Mouse (Mus musculus): Measurements from ENCODE around the gene Btbd19. TPM values are rescaled to one million over a fixed set of nuclear protein-coding genes. Genes with fewer than 3 reads are reported as not detected.

Gene Btbd19
- 10 to 100 TPM in 14 of 26 experiments, 1 to 10 TPM in 12; 1.6 to 22.6 (median 11.1) TPM for total RNA-seq (2018; cell fraction: chromatin; rRNA removed)
- total RNA-seq (2018; cell fraction: cytosol; rRNA removed), result 1 to 10 TPM; 1.5 to 6.9 (median 3.5) TPM
- total RNA-seq (2018; cell fraction: nucleus; rRNA removed), result 10 to 100 TPM in 11 of 26 experiments, 1 to 10 TPM in 15; 1.8 to 31.5 (median 8.8) TPM
- 1.5 to 11.4 TPM (median 1.9 TPM) in 3 replicates for polyA plus RNA-seq (2018)

- Histone ChIP-seq H3K36me3 (ENCODE audit: inconsistent target) (peaks cover 6% of the 10 kb centered on the region; the same call in 1 of the 2 replicates), H3K79me2 (ENCODE audit: inconsistent target) (no peaks in the 10 kb centered on the region), H3K4me3 (ENCODE audit: inconsistent target) (peak within 1 kb of the TSS; percentile 17; the same call in 1 of the 2 replicates), H3K27ac (peak within 1 kb of the TSS; percentile 98)
- 43% methylated on average over 8 of the region's 8 CpGs for WGBS (ENCODE audit: missing documents)
These were observed at the start of gene Btbd19 for GRCm38 (mm10) chr4:117125348-117125909. Gene Btbd19 (minus strand): TSS chr4:117125725.

DNA sequence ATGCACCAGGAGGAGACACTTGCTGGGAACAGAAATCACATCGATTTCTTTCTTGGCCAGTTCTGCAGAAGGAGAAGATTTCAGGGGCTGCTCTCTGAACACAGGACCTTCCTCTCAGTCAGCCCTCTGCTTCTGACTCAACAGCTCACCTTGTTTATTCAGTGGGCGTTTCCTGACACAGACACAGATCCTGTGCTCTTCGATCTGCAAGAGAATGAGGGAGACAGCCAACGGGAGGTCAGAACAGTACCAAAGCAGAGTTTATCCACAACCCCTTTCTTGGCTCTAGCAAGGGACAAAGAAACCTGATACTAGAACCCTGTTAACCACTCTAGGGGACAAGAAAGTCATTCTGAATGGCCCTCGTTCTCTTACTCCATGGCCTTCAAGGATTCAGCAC, 44.4 kb upstream of the Btbd19 start:
- Histone ChIP-seq H3K79me2 (ENCODE audit: inconsistent target) (no peaks in the 10 kb centered on the region), H3K4me3 (ENCODE audit: inconsistent target) (no peak overlapping the region), H3K36me3 (ENCODE audit: inconsistent target) (no peaks in the 10 kb centered on the region), H3K27ac (no peak overlapping the region)
- WGBS (ENCODE audit: missing documents), result 93% methylated on average over 5 of the region's 5 CpGs

DNA sequence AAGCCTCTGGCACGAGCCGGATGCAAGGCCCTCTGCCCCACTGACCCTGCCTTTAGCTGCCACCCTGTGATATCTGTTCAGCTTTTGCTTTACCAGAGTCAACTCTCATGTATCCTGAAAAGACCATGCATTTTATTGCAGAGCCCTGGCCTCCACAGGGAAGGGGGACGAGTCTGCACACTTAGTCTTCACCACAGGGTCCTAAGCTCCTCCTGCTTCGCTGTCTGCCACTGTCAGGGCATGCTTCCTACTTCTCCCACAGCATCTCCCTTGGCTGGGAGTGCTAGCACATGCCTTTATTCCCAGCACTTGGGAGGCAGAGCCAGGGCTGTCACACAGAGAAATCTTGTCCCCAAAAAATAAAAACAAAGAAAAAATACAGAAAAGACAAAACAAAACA, 35.7 kb upstream of the Btbd19 start:
- no peaks in the 10 kb centered on the region for H3K79me2 ChIP-seq (ENCODE audit: inconsistent target)
- no peak overlapping the region for H3K4me3 ChIP-seq (ENCODE audit: inconsistent target)
- no peak overlapping the region for H3K27ac ChIP-seq
- 84% methylated on average over 4 of the region's 4 CpGs for WGBS (ENCODE audit: missing documents)
- no peaks in the 10 kb centered on the region for H3K36me3 ChIP-seq (ENCODE audit: inconsistent target)

DNA sequence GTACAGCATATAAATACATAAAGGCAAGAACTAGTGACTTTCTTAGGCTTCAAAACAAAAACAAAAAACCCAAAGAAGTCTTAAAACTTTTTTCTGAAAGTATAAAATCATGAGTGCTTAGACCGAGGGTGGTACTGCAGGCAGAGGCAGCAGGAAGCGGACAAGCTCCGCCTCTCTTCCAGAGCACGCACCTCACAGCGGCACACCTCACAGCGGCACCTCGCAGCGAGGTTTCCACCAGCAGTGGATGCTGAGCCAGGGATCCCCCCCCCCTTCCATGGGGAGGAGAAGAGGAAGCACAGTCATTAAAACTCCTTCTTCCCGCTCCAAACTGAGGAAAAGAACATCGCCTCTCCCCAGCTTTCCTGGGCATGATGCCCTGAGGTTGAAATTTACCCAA, 34.1 kb upstream of the Btbd19 start:
- no peaks in the 10 kb centered on the region for H3K36me3 ChIP-seq (ENCODE audit: inconsistent target)
- no peak overlapping the region for H3K4me3 ChIP-seq (ENCODE audit: inconsistent target)
- H3K27ac ChIP-seq, result no peak overlapping the region
- 90% methylated on average over 9 of the region's 10 CpGs for WGBS (ENCODE audit: missing documents)
- H3K79me2 ChIP-seq (ENCODE audit: inconsistent target), result peaks cover 9% of the 10 kb centered on the region

DNA sequence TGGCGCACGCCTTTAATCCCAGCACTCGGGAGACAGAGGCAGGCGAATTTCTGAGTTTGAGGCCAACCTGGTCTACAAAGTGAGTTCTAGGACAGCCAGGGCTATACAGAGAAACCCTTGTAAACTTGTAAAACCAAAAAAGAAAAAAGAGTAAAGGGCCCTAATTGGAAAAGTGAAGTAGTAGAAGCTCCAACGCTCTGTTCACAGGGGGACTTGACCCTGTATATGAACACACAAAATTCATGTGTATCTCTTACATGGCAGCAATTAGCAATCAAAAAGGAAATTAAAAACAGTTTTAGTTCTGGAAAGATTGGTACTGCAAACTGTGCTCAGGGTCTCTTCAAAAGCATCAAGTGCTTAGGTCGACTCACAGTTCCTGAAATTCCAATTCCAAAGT, 30.8 kb upstream of the Btbd19 start:
- WGBS (ENCODE audit: missing documents), result 29% methylated on average over 6 of the region's 6 CpGs
- H3K27ac ChIP-seq, result peak overlapping the region; percentile 29; the same call in 1 of the 2 replicates

GRCm38 (mm10) chr4:117155792-117156355, 30.3 kb upstream of the Btbd19 start, which contains the start of gene Rps8:
Gene Rps8 (minus strand): TSS chr4:117156243.
- 1% methylated on average over 31 of the region's 52 CpGs for WGBS (ENCODE audit: missing documents)
- peaks cover 32% of the 10 kb centered on the region; the same call in 1 of the 2 replicates for H3K36me3 ChIP-seq (ENCODE audit: inconsistent target)
- H3K27ac ChIP-seq, result peak within 1 kb of the TSS; percentile 58
- H3K79me2 ChIP-seq (ENCODE audit: inconsistent target), result peaks cover 31% of the 10 kb centered on the region
- H3K4me3 ChIP-seq (ENCODE audit: inconsistent target), result peak within 1 kb of the TSS; percentile 85

More for the DNA sequence above, 30.8 kb upstream of the Btbd19 start:
- Histone ChIP-seq H3K79me2 (ENCODE audit: inconsistent target) (peaks cover 31% of the 10 kb centered on the region), H3K36me3 (ENCODE audit: inconsistent target) (peaks cover 29% of the 10 kb centered on the region; the same call in 1 of the 2 replicates), H3K4me3 (ENCODE audit: inconsistent target) (peak overlapping the region; percentile 34)

- Histone ChIP-seq H3K4me3 (ENCODE audit: inconsistent target) (peak overlapping the region; percentile 85), H3K36me3 (ENCODE audit: inconsistent target) (peaks cover 32% of the 10 kb centered on the region; the same call in 1 of the 2 replicates), H3K79me2 (ENCODE audit: inconsistent target) (peaks cover 31% of the 10 kb centered on the region), H3K27ac (peak overlapping the region; percentile 58)
- 3% methylated on average over 44 of the region's 44 CpGs for WGBS (ENCODE audit: missing documents)
These were observed 29.7 kb upstream of the Btbd19 start for GRCm38 (mm10) chr4:117155020-117155791.

DNA sequence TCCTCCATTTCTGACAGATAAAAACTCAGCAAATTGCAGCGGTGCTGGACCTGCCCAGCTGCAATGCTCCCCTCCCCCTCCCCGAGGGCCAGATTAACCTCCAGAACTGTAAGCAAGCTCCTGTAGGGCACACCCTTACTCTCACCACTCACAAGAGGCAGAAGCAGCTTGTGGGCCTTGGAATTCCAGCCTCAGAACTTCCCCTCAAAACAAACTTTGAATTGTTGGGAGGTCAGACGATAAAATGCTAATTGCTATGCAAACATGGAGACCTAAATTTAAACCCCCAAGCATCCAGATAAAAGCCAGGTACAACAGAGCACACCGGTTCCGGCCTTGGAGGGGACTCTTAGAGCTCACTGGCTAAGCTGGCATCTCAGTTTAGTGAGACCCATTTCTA, 27.2 kb upstream of the Btbd19 start:
- H3K79me2 ChIP-seq (ENCODE audit: inconsistent target), result peaks cover 31% of the 10 kb centered on the region
- peaks cover 32% of the 10 kb centered on the region; the same call in 1 of the 2 replicates for H3K36me3 ChIP-seq (ENCODE audit: inconsistent target)
- H3K27ac ChIP-seq, result no peak overlapping the region
- H3K4me3 ChIP-seq (ENCODE audit: inconsistent target), result no peak overlapping the region
- 92% methylated on average over 5 of the region's 5 CpGs for WGBS (ENCODE audit: missing documents)

DNA sequence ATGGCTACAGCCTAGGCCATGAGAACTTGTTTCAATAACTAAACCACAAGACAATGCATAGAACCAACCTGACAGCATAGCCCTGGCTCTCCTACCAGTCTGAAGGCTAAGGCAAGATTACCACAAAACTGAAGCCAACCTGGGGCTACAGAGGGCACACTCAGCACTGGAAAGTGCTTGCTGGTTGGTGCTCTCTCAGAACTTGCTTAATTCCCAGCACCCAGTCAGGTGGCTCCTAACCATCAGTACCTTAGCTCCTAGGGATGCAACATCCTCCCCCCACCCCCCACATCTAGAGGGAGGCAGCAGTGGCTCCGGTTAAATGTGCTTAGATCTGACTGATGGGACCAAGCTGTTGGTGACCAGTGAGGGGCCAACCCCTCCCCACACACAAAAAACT, 25.9 kb upstream of the Btbd19 start:
- 67% methylated on average over 1 of the region's 1 CpGs for WGBS (ENCODE audit: missing documents)
- Histone ChIP-seq H3K4me3 (ENCODE audit: inconsistent target) (no peak overlapping the region), H3K36me3 (ENCODE audit: inconsistent target) (peaks cover 32% of the 10 kb centered on the region; the same call in 1 of the 2 replicates), H3K27ac (no peak overlapping the region), H3K79me2 (ENCODE audit: inconsistent target) (peaks cover 31% of the 10 kb centered on the region)

DNA sequence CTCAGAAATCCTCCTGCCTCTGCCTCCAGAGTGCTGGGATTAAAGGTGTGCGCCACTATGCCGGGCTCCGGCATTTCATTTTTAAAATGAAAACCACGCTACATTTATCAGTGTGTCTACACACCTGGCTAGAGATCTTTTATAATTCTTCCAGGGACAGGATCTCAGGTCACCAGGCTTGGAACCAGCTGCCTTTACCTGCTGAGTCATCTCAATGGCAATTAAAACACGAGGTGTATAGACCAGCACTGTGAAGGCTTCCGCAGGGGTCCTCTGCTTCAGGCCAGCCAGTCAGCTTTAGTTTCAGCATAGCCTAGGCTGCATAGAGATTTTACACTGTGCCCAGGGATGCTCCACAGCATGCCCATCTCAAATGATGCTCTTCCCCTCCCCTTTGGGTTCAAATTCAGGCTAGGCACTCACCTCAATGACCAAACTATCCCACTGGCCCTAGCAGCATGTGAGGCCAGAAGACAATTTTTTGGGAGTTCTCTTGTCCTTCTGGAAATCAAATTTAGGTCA, 24.7 kb upstream of the Btbd19 start:
- H3K79me2 ChIP-seq (ENCODE audit: inconsistent target), result peaks cover 28% of the 10 kb centered on the region
- no peak overlapping the region for H3K4me3 ChIP-seq (ENCODE audit: inconsistent target)
- 86% methylated on average over 6 of the region's 6 CpGs for WGBS (ENCODE audit: missing documents)
- peaks cover 32% of the 10 kb centered on the region; the same call in 1 of the 2 replicates for H3K36me3 ChIP-seq (ENCODE audit: inconsistent target)
- H3K27ac ChIP-seq, result no peak overlapping the region

DNA sequence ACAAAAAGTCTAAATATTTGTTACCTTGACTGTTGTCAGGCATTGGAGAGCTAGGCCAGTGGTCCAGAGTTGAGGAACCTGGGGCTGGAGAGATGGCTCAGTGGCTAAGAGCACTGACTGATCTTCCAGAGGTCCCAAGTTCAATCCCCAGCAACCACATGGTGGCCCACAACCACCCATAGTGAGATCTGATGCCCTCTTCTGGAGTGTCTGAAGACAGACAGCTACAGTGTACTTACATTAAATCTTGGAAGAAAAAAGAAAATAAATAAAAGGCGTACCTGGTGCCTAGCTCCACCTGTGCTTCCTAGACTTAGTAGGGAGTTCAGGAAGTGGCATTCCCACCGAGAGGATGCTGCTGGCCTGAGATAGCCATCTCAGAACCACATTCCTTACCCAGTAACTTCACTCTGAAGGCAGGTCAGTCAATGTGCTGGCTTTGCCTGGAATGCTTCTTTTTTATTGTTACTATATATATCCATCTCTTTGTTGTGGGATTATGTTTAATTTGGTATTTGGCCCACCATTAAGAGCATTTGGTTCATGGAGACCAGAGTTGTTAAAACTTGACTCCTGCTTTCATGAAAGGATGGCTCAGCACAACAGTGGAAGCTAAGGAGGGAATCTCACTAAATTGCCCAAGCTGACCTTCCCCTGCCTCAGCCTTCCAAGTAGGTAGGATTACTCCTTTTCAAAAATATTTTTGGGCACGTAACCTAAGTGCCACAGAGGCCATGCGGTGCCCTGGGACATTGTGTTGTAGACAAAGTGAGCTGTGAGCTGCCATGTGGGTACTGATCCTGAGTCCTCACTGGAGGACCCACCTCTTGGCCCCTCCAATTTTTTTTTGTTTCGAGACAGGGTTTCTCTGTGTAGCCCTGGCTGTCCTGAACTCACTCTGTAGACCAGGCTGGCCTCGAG, 24.0 kb upstream of the Btbd19 start:
- 91% methylated on average over 6 of the region's 6 CpGs for WGBS (ENCODE audit: missing documents)
- Histone ChIP-seq H3K4me3 (ENCODE audit: inconsistent target) (no peak overlapping the region), H3K79me2 (ENCODE audit: inconsistent target) (peaks cover 21% of the 10 kb centered on the region), H3K27ac (no peak overlapping the region), H3K36me3 (ENCODE audit: inconsistent target) (peaks cover 32% of the 10 kb centered on the region; the same call in 1 of the 2 replicates)

DNA sequence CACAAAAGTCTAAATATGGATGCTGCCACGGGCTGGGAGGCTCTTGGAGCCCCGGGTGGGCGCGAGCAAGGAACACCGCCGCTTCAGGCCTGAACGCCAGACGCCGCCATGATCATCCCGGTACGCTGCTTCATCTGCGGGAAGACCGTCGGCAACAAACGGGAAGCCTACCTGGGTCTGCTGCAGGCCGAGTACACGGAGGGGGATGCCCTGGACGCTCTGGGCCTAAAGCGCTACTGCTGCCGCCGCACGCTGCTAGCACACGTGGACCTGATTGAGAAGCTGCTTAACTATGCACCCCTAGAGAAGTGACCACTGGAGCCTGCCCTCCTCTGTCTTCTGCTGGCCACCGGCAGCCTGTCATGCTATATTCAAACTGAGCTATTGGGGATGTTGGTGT, 23.3 kb upstream of the Btbd19 start:
- 89% methylated on average over 19 of the region's 24 CpGs for WGBS (ENCODE audit: missing documents)

GRCm38 (mm10) chr4:117148047-117148713, 22.7 kb upstream of the Btbd19 start:
- H3K4me3 ChIP-seq (ENCODE audit: inconsistent target), result no peak overlapping the region
- WGBS (ENCODE audit: missing documents), result 87% methylated on average over 18 of the region's 18 CpGs
- H3K27ac ChIP-seq, result no peak overlapping the region
- H3K36me3 ChIP-seq (ENCODE audit: inconsistent target), result peaks cover 20% of the 10 kb centered on the region; the same call in 1 of the 2 replicates
- peaks cover 7% of the 10 kb centered on the region for H3K79me2 ChIP-seq (ENCODE audit: inconsistent target)

More for the DNA sequence above, 23.3 kb upstream of the Btbd19 start:
- Histone ChIP-seq H3K79me2 (ENCODE audit: inconsistent target) (peaks cover 14% of the 10 kb centered on the region), H3K36me3 (ENCODE audit: inconsistent target) (peaks cover 26% of the 10 kb centered on the region; the same call in 1 of the 2 replicates), H3K27ac (no peak overlapping the region), H3K4me3 (ENCODE audit: inconsistent target) (no peak overlapping the region)
